Mouse (Mus musculus) layer of hippocampus, adult 9-11 months (tissue): ENCODE results near the gene Msh3.
"Not testable (repeated sequence)": the region's sequence is repeated elsewhere in the genome, so short reads cannot be mapped to it uniquely, and the experiment has no call there.

Source experiments
- DNase-seq: peaks from one replicate; pipeline ENCODE4 v3.0.0; 2022

Msh3 gene

DNA sequence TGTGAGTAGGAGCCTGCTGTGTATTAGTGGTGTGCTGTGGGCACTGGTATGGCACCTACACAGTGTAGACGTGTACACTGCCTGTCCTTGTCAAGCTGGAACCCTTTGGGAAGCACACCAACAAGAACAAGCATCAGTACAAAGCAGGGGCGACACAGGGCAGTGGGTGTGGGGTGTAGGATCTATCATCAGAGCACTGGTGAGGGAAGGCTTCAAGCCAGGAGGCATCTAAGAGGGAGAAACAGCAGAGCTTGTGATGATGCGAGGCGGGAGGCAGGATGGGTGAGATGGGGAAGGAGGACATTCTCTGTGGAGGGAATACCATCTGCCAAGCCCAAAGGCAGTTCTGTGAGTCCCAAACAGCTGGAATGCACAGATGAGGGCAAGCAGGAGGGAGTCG, 107.8 kb downstream of the Msh3 start:
- DNase-seq, result no peak

- no peak for DNase-seq
Observed at GRCm38 (mm10) chr13:92244731-92245130, 110.1 kb downstream of the Msh3 start.

- no peak for DNase-seq
Observed at GRCm38 (mm10) chr13:92241426-92241825, 113.4 kb downstream of the Msh3 start.

DNA sequence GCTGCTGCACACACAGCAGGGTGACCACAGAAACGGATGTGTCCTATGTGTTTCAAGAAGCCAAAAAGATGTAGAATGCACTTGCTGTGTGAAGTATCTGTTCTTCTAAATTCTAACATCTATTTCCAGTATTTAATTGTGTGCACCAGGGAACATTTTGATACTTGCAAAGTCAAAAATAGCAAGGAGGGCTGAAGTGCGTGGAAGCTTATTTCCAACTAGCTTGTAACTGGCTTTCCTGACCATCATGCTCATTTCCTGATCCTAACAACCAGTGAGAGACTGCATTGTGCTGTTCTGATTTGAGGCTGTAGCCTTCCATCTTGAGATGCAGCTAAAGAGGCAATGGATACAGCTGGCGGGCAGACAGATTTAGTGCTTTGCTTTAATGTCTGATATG, 116.9 kb downstream of the Msh3 start:
- DNase-seq, result no peak

DNA sequence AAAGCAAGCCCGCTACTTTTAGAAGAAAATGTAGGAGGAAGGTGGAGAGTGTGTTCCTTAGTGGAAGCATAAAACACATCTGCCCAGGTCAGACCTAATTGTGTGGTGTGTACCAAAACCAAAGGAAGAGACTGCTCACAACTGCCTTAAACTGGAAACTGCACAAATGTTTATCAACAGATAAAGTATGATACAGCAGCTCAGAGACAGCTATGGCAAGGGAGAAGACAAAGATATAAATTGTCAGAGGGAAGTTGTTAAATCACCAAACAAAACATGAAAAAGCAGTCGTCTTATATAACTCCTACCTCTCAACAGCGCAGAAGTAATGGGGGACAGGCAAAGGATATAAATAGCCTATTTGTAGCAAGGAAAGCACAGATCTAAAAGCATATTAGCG, 117.8 kb downstream of the Msh3 start:
- no peak for DNase-seq

GRCm38 (mm10) chr13:92232076-92232938, 122.5 kb downstream of the Msh3 start:
- no peak for DNase-seq

DNA sequence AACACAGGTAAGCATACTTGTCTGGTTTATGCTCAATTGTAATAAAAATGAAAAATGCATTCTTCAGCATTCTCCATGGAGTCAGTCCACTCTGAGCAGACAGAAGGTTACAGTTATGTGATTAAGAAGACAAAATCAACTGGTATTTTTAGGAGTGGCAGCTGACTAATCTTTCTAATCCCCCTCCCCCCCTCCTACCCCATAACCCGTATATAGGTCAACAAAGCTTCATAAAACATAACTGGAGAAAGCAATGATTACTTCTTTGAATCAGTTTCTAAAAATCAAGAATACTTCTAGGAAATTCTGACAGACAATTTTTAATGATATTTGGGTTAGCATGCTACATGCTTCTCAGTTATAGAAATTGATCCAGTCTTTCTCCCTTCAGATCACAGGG, 126.8 kb downstream of the Msh3 start:
- no peak for DNase-seq

GRCm38 (mm10) chr13:92223567-92223966, 131.2 kb downstream of the Msh3 start:
- DNase-seq, result no peak

GRCm38 (mm10) chr13:92222763-92223162, 132.0 kb downstream of the Msh3 start:
- DNase-seq, result no peak

GRCm38 (mm10) chr13:92219774-92220173, 135.0 kb downstream of the Msh3 start:
- no peak for DNase-seq

DNA sequence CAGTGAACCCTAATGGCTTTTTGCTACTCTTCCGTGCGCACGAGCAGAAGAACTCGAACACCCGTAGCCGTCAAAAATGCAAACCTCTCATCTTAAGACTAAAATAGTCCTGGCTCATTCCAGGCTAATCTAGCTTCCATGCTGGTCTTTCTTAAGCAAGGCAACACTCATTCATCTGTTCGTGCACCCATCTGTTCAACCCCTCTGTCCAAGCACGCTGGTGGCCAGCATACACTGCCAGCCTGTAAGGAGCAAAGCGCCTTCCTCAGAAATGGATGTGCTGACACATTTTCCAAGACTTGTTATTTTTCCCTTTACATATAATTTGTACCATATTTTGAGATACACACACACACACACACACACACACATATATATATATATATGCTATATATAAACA, 137.6 kb downstream of the Msh3 start:
- DNase-seq, result no peak

GRCm38 (mm10) chr13:92196860-92197259, 157.9 kb downstream of the Msh3 start:
- no peak for DNase-seq

GRCm38 (mm10) chr13:92193806-92194205, 161.0 kb downstream of the Msh3 start:
- DNase-seq, result not testable (repeated sequence)

- DNase-seq, result not testable (repeated sequence)
Observed at GRCm38 (mm10) chr13:92172686-92173085, 182.1 kb downstream of the Msh3 start.
